Mouse (Mus musculus): ENCODE measurements around the gene Rgs6. TPM values are rescaled to one million over a fixed set of nuclear protein-coding genes. Genes with fewer than 3 reads are reported as not detected.

Rgs6 gene
- polyA plus RNA-seq, 1 experiment: 0.57 TPM

DNA sequence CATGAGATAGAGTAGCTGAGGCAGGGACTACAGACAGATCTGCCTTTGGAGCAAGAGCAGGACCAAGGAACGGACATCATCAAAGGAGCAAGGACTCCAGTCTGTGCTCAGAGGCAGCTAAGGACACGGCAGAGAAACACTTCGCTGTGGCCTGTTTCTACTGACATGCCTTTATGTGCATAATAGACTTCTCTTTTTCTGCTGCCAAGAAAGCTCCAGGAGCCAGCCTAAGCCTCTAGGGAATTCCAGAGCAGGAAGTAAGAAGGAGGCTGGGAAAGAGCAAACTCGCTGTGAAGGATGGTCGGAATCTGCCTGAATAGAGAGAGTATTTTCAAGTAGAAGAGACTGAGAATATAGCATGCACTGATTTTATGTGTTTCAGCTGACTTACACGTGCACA, 253.5 kb downstream of the Rgs6 start:
- no peak overlapping the region for H3K4me3 ChIP-seq (ENCODE audit: low read depth, low read length)
- H3K27ac ChIP-seq (ENCODE audit: insufficient read depth, low read depth, low read length): no peak overlapping the region
- H3K4me1 ChIP-seq (ENCODE audit: control insufficient read depth, insufficient read depth, insufficient read length, low read length): no peaks in the 10 kb centered on the region
- H3K36me3 ChIP-seq (ENCODE audit: control insufficient read depth, insufficient read depth, low read length): no peaks in the 10 kb centered on the region
- H3K27me3 ChIP-seq (ENCODE audit: control insufficient read depth, insufficient read depth, low read length): no peaks in the 10 kb centered on the region
- WGBS: 71% methylated on average over 6 of the region's 6 CpGs
- TF ChIP-seq POLR2A (IDR thresholded peaks at IDR 0.05; ENCODE audit: low read depth, low read length): no peak
- no peak for TF ChIP-seq CTCF (IDR thresholded peaks at IDR 0.05; ENCODE audit: extremely low read depth, insufficient read length, insufficient replicate concordance, low read depth, low read length)

DNA sequence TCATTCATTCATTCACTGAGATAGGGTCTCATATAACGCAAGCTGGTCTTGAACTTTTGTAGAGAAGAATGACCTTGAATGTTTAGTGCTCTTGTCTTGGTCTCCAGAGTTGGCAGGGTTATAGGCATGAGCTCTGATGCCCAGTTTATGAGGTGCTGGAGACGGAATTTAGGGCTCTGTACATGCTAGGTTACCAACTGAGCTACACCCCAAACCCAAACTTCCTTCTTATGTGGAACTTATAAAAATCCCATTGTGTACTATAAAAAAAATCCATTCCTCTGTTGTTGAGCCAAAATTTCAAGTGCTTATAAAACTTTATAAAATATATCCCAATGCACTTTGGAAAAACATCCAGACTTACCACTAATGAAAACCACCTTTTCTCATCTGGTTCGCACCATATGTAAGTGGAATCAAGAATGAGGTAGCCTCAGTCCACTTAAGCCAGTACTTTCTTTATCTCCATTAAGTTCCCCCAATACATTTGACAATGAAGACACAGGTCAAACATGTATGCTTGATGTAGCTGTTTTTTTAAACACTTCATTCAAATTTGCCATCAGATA, 260.3 kb downstream of the Rgs6 start:
- H3K4me3 ChIP-seq (ENCODE audit: low read depth, low read length): no peak overlapping the region
- no peaks in the 10 kb centered on the region for H3K4me1 ChIP-seq (ENCODE audit: control insufficient read depth, insufficient read depth, insufficient read length, low read length)
- TF ChIP-seq CTCF (IDR thresholded peaks at IDR 0.05; ENCODE audit: extremely low read depth, insufficient read length, insufficient replicate concordance, low read depth, low read length): no peak
- no peak for TF ChIP-seq POLR2A (IDR thresholded peaks at IDR 0.05; ENCODE audit: low read depth, low read length)
- WGBS: 79% methylated on average over 3 of the region's 3 CpGs
- H3K36me3 ChIP-seq (ENCODE audit: control insufficient read depth, insufficient read depth, low read length): no peaks in the 10 kb centered on the region
- no peak overlapping the region for H3K27ac ChIP-seq (ENCODE audit: insufficient read depth, low read depth, low read length)
- H3K27me3 ChIP-seq (ENCODE audit: control insufficient read depth, insufficient read depth, low read length): no peaks in the 10 kb centered on the region

DNA sequence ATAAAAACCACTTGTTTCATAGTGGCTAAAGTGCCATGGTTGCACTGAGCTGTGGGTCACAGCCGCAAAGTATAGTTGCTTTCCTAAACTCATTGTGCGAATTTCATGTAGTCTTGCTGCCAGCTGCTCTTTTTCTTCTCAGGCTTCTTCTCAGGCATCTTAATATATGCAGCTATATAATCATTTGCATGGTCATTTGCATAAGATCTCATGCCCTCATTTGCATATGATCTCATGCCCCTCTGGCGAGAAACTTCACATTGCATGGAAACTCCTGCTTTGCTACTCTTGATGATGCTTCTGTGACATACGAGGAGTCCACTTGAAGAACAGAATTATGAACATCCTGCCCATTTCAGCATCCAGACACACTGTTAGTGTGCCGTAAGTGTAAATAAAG, 266.8 kb downstream of the Rgs6 start:
- Histone ChIP-seq H3K4me1 (ENCODE audit: control insufficient read depth, insufficient read depth, insufficient read length, low read length) (no peaks in the 10 kb centered on the region), H3K27me3 (ENCODE audit: control insufficient read depth, insufficient read depth, low read length) (no peaks in the 10 kb centered on the region), H3K27ac (ENCODE audit: insufficient read depth, low read depth, low read length) (no peak overlapping the region), H3K4me3 (ENCODE audit: low read depth, low read length) (no peak overlapping the region), H3K36me3 (ENCODE audit: control insufficient read depth, insufficient read depth, low read length) (no peaks in the 10 kb centered on the region)
- TF ChIP-seq CTCF (IDR thresholded peaks at IDR 0.05; ENCODE audit: extremely low read depth, insufficient read length, insufficient replicate concordance, low read depth, low read length) (no peak), POLR2A (IDR thresholded peaks at IDR 0.05; ENCODE audit: low read depth, low read length) (no peak)
- 82% methylated on average over 5 of the region's 5 CpGs for WGBS

DNA sequence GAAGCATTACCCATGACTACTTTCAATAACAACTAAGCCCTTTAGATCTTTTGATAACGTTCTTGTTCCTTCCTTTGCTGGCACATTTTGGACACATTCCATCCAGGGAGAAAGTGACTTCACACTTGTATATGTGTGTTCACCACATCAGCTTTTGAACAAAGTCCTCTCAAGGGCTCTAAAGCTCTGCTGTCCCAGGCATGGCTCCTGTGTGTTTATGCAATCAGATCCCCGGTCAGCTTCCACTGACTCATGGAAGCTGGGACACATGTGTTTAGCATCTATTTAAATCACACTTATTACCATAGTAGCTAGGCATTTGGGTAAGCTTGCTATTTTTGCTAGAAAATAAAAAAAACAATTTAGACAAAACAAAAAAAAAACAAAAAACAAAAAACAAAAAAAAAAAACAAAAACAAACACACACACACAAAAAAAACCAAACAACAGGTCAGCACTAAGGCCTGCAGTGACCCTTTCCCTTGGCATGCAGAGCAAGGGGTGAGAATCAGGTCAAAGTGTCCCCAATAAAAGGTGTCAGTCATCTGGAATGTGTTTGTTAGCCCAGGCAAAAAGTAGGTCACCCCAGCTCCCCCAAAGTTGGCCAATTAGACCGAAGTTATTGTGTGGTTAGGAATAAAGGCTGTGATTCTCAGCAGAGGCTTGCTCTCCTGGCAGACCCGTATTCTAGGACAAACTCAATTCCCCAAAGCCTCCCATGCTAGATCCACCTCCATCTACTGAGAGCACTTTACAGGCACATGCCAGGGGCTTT, 267.4 kb downstream of the Rgs6 start:
- H3K27ac ChIP-seq (ENCODE audit: insufficient read depth, low read depth, low read length): no peak overlapping the region
- 49% methylated on average over 4 of the region's 4 CpGs for WGBS
- no peaks in the 10 kb centered on the region for H3K4me1 ChIP-seq (ENCODE audit: control insufficient read depth, insufficient read depth, insufficient read length, low read length)
- TF ChIP-seq POLR2A (IDR thresholded peaks at IDR 0.05; ENCODE audit: low read depth, low read length) (no peak), CTCF (IDR thresholded peaks at IDR 0.05; ENCODE audit: extremely low read depth, insufficient read length, insufficient replicate concordance, low read depth, low read length) (no peak)
- H3K27me3 ChIP-seq (ENCODE audit: control insufficient read depth, insufficient read depth, low read length): no peaks in the 10 kb centered on the region
- no peak overlapping the region for H3K4me3 ChIP-seq (ENCODE audit: low read depth, low read length)
- H3K36me3 ChIP-seq (ENCODE audit: control insufficient read depth, insufficient read depth, low read length): no peaks in the 10 kb centered on the region

DNA sequence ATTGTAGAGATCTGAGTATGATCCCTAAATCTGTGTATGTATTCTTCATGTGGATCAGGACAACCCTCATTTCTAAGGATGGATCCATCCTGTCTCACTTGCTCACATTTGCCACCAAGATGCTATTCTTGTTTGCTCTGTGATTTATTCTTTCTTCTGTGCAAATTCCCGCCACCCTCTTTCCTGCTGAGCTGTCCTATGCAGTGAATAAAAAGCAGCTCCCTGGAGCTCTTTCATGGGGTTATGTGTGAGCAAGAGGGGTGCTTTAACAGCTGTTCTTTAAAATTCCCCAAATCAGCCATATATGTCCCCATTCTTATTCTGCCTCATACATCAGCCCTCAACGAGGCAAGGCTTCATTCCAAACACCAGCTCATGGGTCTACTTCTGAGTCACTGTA, 277.6 kb downstream of the Rgs6 start:
- WGBS: 67% methylated on average over 2 of the region's 2 CpGs
- H3K4me3 ChIP-seq (ENCODE audit: low read depth, low read length): no peak overlapping the region
- TF ChIP-seq POLR2A (IDR thresholded peaks at IDR 0.05; ENCODE audit: low read depth, low read length) (no peak), CTCF (IDR thresholded peaks at IDR 0.05; ENCODE audit: extremely low read depth, insufficient read length, insufficient replicate concordance, low read depth, low read length) (no peak)
- no peaks in the 10 kb centered on the region for H3K27me3 ChIP-seq (ENCODE audit: control insufficient read depth, insufficient read depth, low read length)
- no peaks in the 10 kb centered on the region for H3K36me3 ChIP-seq (ENCODE audit: control insufficient read depth, insufficient read depth, low read length)
- H3K27ac ChIP-seq (ENCODE audit: insufficient read depth, low read depth, low read length): no peak overlapping the region
- no peaks in the 10 kb centered on the region for H3K4me1 ChIP-seq (ENCODE audit: control insufficient read depth, insufficient read depth, insufficient read length, low read length)

DNA sequence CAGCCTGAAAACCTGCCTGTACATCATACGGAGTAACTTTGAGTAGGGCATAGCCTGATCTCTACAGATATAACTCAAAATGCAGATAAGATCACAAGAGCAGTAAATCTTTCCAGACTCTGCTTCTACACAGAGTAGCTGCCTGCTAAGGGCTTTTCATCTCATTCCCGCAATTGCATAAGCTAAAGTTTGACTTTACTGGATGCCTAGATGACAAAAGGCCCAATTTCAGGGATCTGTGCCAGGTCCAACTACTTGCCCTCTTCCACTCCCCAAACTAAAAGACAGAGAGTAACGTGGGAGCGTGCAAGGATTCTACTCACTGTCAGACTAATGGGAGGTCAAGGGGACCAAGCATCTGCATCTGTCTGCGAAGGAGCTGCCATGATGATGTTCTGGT, 292.6 kb downstream of the Rgs6 start:
- TF ChIP-seq CTCF (IDR thresholded peaks at IDR 0.05; ENCODE audit: extremely low read depth, insufficient read length, insufficient replicate concordance, low read depth, low read length): no peak
- no peak for TF ChIP-seq POLR2A (IDR thresholded peaks at IDR 0.05; ENCODE audit: low read depth, low read length)
- no peak overlapping the region for H3K4me3 ChIP-seq (ENCODE audit: low read depth, low read length)
- WGBS: 78% methylated on average over 5 of the region's 5 CpGs
- H3K27ac ChIP-seq (ENCODE audit: insufficient read depth, low read depth, low read length): no peak overlapping the region
- no peaks in the 10 kb centered on the region for H3K36me3 ChIP-seq (ENCODE audit: control insufficient read depth, insufficient read depth, low read length)
- no peaks in the 10 kb centered on the region for H3K4me1 ChIP-seq (ENCODE audit: control insufficient read depth, insufficient read depth, insufficient read length, low read length)
- no peaks in the 10 kb centered on the region for H3K27me3 ChIP-seq (ENCODE audit: control insufficient read depth, insufficient read depth, low read length)

DNA sequence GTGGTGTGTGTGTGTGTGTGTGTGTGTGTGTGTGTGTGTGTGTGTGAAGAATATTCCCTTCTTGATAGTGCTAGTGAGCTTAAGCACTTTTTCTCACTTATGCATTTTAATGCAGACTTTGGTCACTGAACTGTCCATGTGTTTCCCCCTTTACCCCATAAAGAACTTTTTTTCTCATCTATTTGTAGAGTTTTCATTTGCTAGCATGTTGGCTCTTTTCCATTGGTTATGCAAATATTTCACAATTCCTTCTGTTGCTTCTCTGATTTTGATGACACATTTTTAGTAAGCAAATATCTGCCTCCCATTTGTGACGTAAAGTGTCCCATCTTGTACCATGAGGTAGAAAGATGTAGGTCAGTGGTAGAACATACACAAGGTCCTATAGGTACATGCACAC, 295.0 kb downstream of the Rgs6 start:
- no peaks in the 10 kb centered on the region for H3K27me3 ChIP-seq (ENCODE audit: control insufficient read depth, insufficient read depth, low read length)
- no peak overlapping the region for H3K4me3 ChIP-seq (ENCODE audit: low read depth, low read length)
- H3K4me1 ChIP-seq (ENCODE audit: control insufficient read depth, insufficient read depth, insufficient read length, low read length): no peaks in the 10 kb centered on the region
- TF ChIP-seq CTCF (IDR thresholded peaks at IDR 0.05; ENCODE audit: extremely low read depth, insufficient read length, insufficient replicate concordance, low read depth, low read length) (no peak), POLR2A (IDR thresholded peaks at IDR 0.05; ENCODE audit: low read depth, low read length) (no peak)
- H3K27ac ChIP-seq (ENCODE audit: insufficient read depth, low read depth, low read length): no peak overlapping the region
- 76% methylated on average over 1 of the region's 1 CpGs for WGBS
- no peaks in the 10 kb centered on the region for H3K36me3 ChIP-seq (ENCODE audit: control insufficient read depth, insufficient read depth, low read length)

Data from small intestine, adult 2 months (tissue).